ENCODE assay signal across 14 mouse cellular contexts in genomic region chr1:58970054-58970453, GRCm38 (mm10). TPM values are rescaled to one million over a fixed set of nuclear protein-coding genes. Genes with fewer than 3 reads are reported as not detected.
DNase-seq lines count a peak whose midpoint lies in the region; ATAC-seq and TF ChIP-seq lines count a peak whose summit lies in the region.
"Had no signal": no experiment of that assay in that cellular context is flagged by ENCODE, and none has a peak within 500 bp of the region (broad histone marks: within the 10 kb centered on the region; RNA-seq: fewer than 3 reads in every experiment).

No protein-coding gene starts in this region.

- intact Hi-C loops in heart, postnatal 14 days (cut with DNase I): loop anchor here (5.0 kb wide), 1 partner anchor 63 kb away; no protein-coding TSS in a partner anchor

- H3K36me3 ChIP-seq in erythroblast, embryonic 14.5 days (ENCODE audit: control insufficient read depth): peaks cover 79% of the 10 kb centered on the region
- no peaks in the 10 kb centered on the region for H3K36me3 ChIP-seq in heart, postnatal 0 days (replicated peaks; ENCODE audit: control insufficient read depth, insufficient read depth, low read length)
- no peaks in the 10 kb centered on the region for H3K36me3 ChIP-seq in small intestine, adult 2 months (ENCODE audit: control insufficient read depth, insufficient read depth, low read length)
- H3K36me3 ChIP-seq: midbrain, embryonic 12.5 days had no signal

- TF ChIP-seq EP300 in heart, postnatal 0 days (IDR thresholded peaks at IDR 0.05; ENCODE audit: low read depth): no peak

- H3K4me3 ChIP-seq in erythroblast, embryonic 14.5 days (replicated peaks): peak overlapping the region; percentile 86
- peak overlapping the region; percentile 8; the same call in 1 of the 2 replicates for H3K4me3 ChIP-seq in heart, postnatal 0 days (ENCODE audit: low read depth, low read length)
- H3K4me3 ChIP-seq in small intestine, adult 2 months (ENCODE audit: low read depth, low read length): no peak overlapping the region
- H3K4me3 ChIP-seq: left cerebral cortex, adult 2 months; midbrain, embryonic 12.5 days had no signal

- H3K27me3 ChIP-seq in erythroblast, embryonic 14.5 days (ENCODE audit: control insufficient read depth): no peaks in the 10 kb centered on the region
- H3K27me3 ChIP-seq in heart, postnatal 0 days (ENCODE audit: control insufficient read depth, insufficient read depth, low read length): no peaks in the 10 kb centered on the region
- no peaks in the 10 kb centered on the region for H3K27me3 ChIP-seq in small intestine, adult 2 months (ENCODE audit: control insufficient read depth, insufficient read depth, low read length)
- H3K27me3 ChIP-seq: midbrain, embryonic 12.5 days had no signal

- peak overlapping the region; percentile 89 for H3K4me2 ChIP-seq in heart, postnatal 0 days (ENCODE audit: low read depth, low read length)
- H3K4me2 ChIP-seq: midbrain, embryonic 12.5 days had no signal

- H3K9ac ChIP-seq in heart, postnatal 0 days (replicated peaks; ENCODE audit: low read depth, low read length): peak overlapping the region; percentile 33; the same call in 1 of the 2 replicates
- H3K9ac ChIP-seq: midbrain, embryonic 12.5 days had no signal

- DNase-seq in heart, postnatal 0 days (ENCODE audit: low spot score): no peak
- no peak for DNase-seq in heart, postnatal 14 days
- DNase-seq in kidney, postnatal 25 days: peak; percentile 29 to 65
- no peak for DNase-seq in thymus, postnatal 4 days
- no peak for DNase-seq in layer of hippocampus, postnatal 25 days (ENCODE audit: extremely low spot score in 1 of 2, low spot score in 1 of 2)
- DNase-seq: adrenal gland, postnatal 25 days; cerebellum, adult 11-12 months; lung, postnatal 36 days had no signal

- H3K9me3 ChIP-seq in erythroblast, embryonic 14.5 days (ENCODE audit: control insufficient read depth, low read length): no peaks in the 10 kb centered on the region
- H3K9me3 ChIP-seq in heart, postnatal 0 days (replicated peaks; ENCODE audit: control insufficient read depth, low read length): no peaks in the 10 kb centered on the region
- H3K9me3 ChIP-seq: midbrain, embryonic 12.5 days had no signal

- WGBS in heart, postnatal 0 days: 26% methylated on average over 5 of the region's 5 CpGs
- 27% methylated on average over 5 of the region's 5 CpGs for WGBS in small intestine, adult 2 months

- H3K27ac ChIP-seq in heart, postnatal 0 days (ENCODE audit: low read depth): peak overlapping the region; percentile 47
- peak overlapping the region; percentile 52 for H3K27ac ChIP-seq in small intestine, adult 2 months (ENCODE audit: insufficient read depth, low read depth, low read length)
- H3K27ac ChIP-seq: left cerebral cortex, adult 2 months; midbrain, embryonic 12.5 days had no signal

- TF ChIP-seq POLR2A in small intestine, adult 2 months (IDR thresholded peaks at IDR 0.05; ENCODE audit: low read depth, low read length): no peak

- no peak for ATAC-seq in erythroblast, adult 5-6 weeks (replicated peaks; ENCODE audit: low FRiP score, poor library complexity, severe bottlenecking)
- ATAC-seq in heart, postnatal 0 days (ENCODE audit: insufficient read depth, low read depth): no peak
- ATAC-seq: intestine, embryonic 16.5 days had no signal

- no peak for TF ChIP-seq CTCF in heart, postnatal 0 days (IDR thresholded peaks at IDR 0.05; ENCODE audit: low read depth)
- no peak for TF ChIP-seq CTCF in small intestine, adult 2 months (IDR thresholded peaks at IDR 0.05; ENCODE audit: extremely low read depth, insufficient read length, insufficient replicate concordance, low read depth, low read length)

- H3K4me1 ChIP-seq in erythroblast, embryonic 14.5 days (ENCODE audit: control insufficient read depth): peaks cover 65% of the 10 kb centered on the region
- H3K4me1 ChIP-seq in heart, postnatal 0 days (ENCODE audit: control insufficient read depth, insufficient read depth): peaks cover 53% of the 10 kb centered on the region
- H3K4me1 ChIP-seq in small intestine, adult 2 months (ENCODE audit: control insufficient read depth, insufficient read depth, insufficient read length, low read length): peaks cover 10% of the 10 kb centered on the region; the same call in 1 of the 2 replicates

RNA-seq across cellular contexts. Expression of gene Trak2, which starts 3.2 kb away (rescaled TPM):
- polyA plus RNA-seq in erythroblast, embryonic 14.5 days (2012): 54.9 and 57.2 TPM in 2 replicates
- total RNA-seq in erythroblast, adult 5-6 weeks (2015; ENCODE audit: low replicate concordance): 1,139 and 1,320 TPM in 2 replicates
- 1,424 and 1,593 TPM in 2 replicates for total RNA-seq in erythroblast, adult 5-6 weeks (2017; ENCODE audit: low replicate concordance)
- 87.2 and 117 TPM in 2 replicates for total RNA-seq in heart, postnatal 0 days (2014; rRNA removed; ENCODE audit: low replicate concordance)
- 26.9 and 32.7 TPM in 2 replicates for polyA plus RNA-seq in heart, postnatal 0 days (2015; fragmentation: Nextera tagmentation; extraction: Ambion mirVana)
- total RNA-seq in heart, postnatal 14 days (2021): 100 to 1,000 TPM; 154 to 179 TPM
- 10.2 and 13.0 TPM in 2 replicates for polyA plus RNA-seq in small intestine, adult 2 months (2012; rRNA removed)
- total RNA-seq in layer of hippocampus, postnatal 25 days (2021): 100 to 1,000 TPM; 188 to 202 TPM

RNA-seq across cellular contexts. Expression of gene Stradb, which starts 3.3 kb away (rescaled TPM):
- polyA plus RNA-seq in erythroblast, embryonic 14.5 days (2012): 2.2 and 2.5 TPM in 2 replicates
- 256 and 272 TPM in 2 replicates for total RNA-seq in erythroblast, adult 5-6 weeks (2015; ENCODE audit: low replicate concordance)
- 236 and 255 TPM in 2 replicates for total RNA-seq in erythroblast, adult 5-6 weeks (2017; ENCODE audit: low replicate concordance)
- 9.7 and 22.7 TPM in 2 replicates for total RNA-seq in heart, postnatal 0 days (2014; rRNA removed; ENCODE audit: low replicate concordance)
- 25.1 and 27.4 TPM in 2 replicates for polyA plus RNA-seq in heart, postnatal 0 days (2015; fragmentation: Nextera tagmentation; extraction: Ambion mirVana)
- total RNA-seq in heart, postnatal 14 days (2021): 10 to 100 TPM; 35.1 to 40.0 TPM
- polyA plus RNA-seq in small intestine, adult 2 months (2012; rRNA removed): 2.6 and 6.2 TPM in 2 replicates
- 10 to 100 TPM; 42.3 to 46.0 TPM for total RNA-seq in layer of hippocampus, postnatal 25 days (2021)

Comparison
In these comparisons a context has a peak if more than half of its experiments do, and no peak if none do; other contexts are left out.
1. DNase-seq: peak in kidney, postnatal 25 days (2 of 2); none in heart, postnatal 0 days (single experiment), heart, postnatal 14 days (0 of 2), thymus, postnatal 4 days (single experiment) and layer of hippocampus, postnatal 25 days (0 of 2).